Mouse (Mus musculus) lung, adult 18-20 months (tissue): ENCODE data around the gene Dnaaf5.

Experiments
- DNase-seq, 2 experiments: peaks; one replicate each; pipeline ENCODE4 v3.0.0; 2022; ENCODE audit warnings: mixed read lengths in 2 of 2

Gene Dnaaf5

DNA sequence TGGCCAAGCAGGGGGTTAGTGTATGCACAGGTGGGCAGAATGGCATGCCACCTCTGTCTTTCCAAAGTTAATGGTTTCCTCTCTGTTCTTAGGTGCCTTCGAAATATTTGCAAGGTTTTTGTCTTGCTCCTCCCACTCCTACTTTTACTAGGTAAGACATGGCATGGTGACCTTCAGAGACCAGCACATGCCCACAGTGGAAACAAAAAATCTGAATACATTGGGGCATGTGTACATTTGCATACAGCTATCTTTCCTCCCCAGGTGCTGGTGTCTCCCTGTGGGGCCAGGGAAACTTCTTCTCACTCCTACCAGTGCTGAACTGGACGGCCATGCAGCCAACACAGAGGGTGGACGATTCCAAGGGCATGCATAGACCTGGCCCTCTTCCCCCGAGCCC, 84.4 kb downstream of the Dnaaf5 start:
- no peak for DNase-seq
